Mouse (Mus musculus): ENCODE measurements around the gene Hsd17b3. TPM values are rescaled to one million over a fixed set of nuclear protein-coding genes. Genes with fewer than 3 reads are reported as not detected.

Gene Hsd17b3
- not detected in 2 replicates for polyA plus RNA-seq (2014; fragmentation: Nextera tagmentation; extraction: Ambion mirVana)

DNA sequence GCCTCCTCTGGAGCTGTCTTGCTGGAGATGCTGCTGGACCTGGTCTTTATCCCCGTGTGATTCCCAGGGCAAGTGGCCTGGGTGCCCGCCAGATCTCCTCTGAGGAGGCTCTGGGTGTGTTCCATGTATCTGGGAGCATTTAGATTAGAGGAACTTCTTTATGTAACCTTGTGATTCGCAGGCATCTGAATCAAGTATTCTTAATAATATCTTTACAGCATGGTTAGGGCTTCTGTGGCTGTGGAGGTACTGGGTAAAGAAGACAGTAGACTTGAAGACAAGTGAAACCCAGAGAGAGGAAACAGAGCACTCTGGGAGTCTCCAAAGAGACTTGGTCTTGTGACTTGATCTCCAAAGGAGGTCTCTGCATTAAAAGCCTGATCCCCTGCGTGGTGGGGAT is at the start of gene Hsd17b3:
TSS of gene Hsd17b3 (minus strand) at position 101 of the 400 bp plus-strand sequence.
- 78% methylated on average over 4 of the region's 4 CpGs for WGBS
- no peaks in the 10 kb centered on the region for H3K4me1 ChIP-seq (replicated peaks; ENCODE audit: control insufficient read depth, insufficient read depth, low read length)
- ATAC-seq (ENCODE audit: low FRiP score), result no peak

DNA sequence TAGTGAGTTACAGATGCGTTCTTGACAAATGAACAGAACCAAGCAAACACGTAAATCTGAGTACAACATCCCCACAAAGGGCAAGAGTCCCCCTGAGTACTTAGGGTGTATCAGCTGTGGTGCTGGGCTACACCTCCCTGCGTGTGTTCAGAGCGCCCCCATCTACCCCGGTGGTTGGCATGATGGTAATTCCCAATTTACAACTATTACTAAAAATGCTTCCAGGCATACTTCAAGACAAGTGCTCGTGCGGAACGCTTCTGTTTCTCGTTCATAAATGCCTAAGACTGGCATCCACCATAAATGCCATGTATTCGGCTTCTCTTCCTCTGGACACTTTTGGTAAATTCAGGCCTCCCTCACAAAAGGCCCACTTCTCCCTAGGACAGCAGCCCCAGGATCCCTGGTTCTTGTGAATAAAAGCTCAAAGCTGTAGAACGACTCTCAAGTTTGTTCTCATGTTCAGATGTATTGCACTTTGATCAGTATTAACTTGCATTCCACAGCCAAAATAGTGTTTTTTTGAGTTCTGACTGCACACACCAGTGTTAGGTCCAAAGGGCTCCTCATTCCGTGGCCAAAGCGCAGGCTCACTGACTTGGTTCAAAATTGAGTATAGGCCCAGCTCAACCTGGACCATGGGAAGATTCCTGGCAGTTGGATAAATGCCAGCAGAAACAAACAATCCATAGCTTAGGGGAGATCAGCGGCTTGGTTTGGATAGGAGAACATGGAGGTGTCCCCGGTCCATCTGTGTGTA is 40.8 kb upstream of the Hsd17b3 start:
- H3K27me3 ChIP-seq (ENCODE audit: control insufficient read depth, insufficient read depth, low read length), result no peaks in the 10 kb centered on the region

More for the DNA sequence above, at the start of gene Hsd17b3:
- Histone ChIP-seq H3K4me2 (replicated peaks) (no peak within 1 kb of the TSS), H3K27ac (no peak within 1 kb of the TSS), H3K9ac (no peak within 1 kb of the TSS), H3K27me3 (ENCODE audit: control insufficient read depth, insufficient read depth, low read length) (no peaks in the 10 kb centered on the region), H3K36me3 (replicated peaks; ENCODE audit: control insufficient read depth, insufficient read depth) (no peaks in the 10 kb centered on the region), H3K4me3 (replicated peaks; ENCODE audit: low read length) (no peak within 1 kb of the TSS), H3K9me3 (ENCODE audit: control insufficient read depth, low read length) (no peaks in the 10 kb centered on the region)
- no peak for DNase-seq (ENCODE audit: low spot score)

GRCm38 (mm10) chr13:64128858-64129615 is 40.0 kb upstream of the Hsd17b3 start, which contains the start of gene Slc35d2:
Gene Slc35d2 (minus strand): TSS chr13:64129368.
- Histone ChIP-seq H3K36me3 (replicated peaks; ENCODE audit: control insufficient read depth, insufficient read depth) (no peaks in the 10 kb centered on the region), H3K9ac (peak within 1 kb of the TSS; percentile 65), H3K27ac (no peak within 1 kb of the TSS), H3K27me3 (ENCODE audit: control insufficient read depth, insufficient read depth, low read length) (no peaks in the 10 kb centered on the region), H3K4me3 (replicated peaks; ENCODE audit: low read length) (peak within 1 kb of the TSS; percentile 48), H3K4me1 (replicated peaks; ENCODE audit: control insufficient read depth, insufficient read depth, low read length) (peaks cover 5% of the 10 kb centered on the region; the same call in 1 of the 2 replicates), H3K9me3 (ENCODE audit: control insufficient read depth, low read length) (no peaks in the 10 kb centered on the region), H3K4me2 (replicated peaks) (peak within 1 kb of the TSS; percentile 96)
- WGBS, result 10% methylated on average over 44 of the region's 44 CpGs
- ATAC-seq (ENCODE audit: low FRiP score), result peak; percentile 59; the same call in 1 of the 2 replicates
- no peak for DNase-seq (ENCODE audit: low spot score)

More for the DNA sequence above, 40.8 kb upstream of the Hsd17b3 start:
- H3K4me3 ChIP-seq (replicated peaks; ENCODE audit: low read length), result peak overlapping the region; percentile 48
- 39% methylated on average over 15 of the region's 15 CpGs for WGBS
- peak overlapping the region; percentile 96 for H3K4me2 ChIP-seq (replicated peaks)
- no peak overlapping the region for H3K27ac ChIP-seq
- DNase-seq (ENCODE audit: low spot score), result no peak
- H3K9me3 ChIP-seq (ENCODE audit: control insufficient read depth, low read length), result no peaks in the 10 kb centered on the region
- H3K36me3 ChIP-seq (replicated peaks; ENCODE audit: control insufficient read depth, insufficient read depth), result no peaks in the 10 kb centered on the region
- peaks cover 5% of the 10 kb centered on the region; the same call in 1 of the 2 replicates for H3K4me1 ChIP-seq (replicated peaks; ENCODE audit: control insufficient read depth, insufficient read depth, low read length)
- no peak for ATAC-seq (ENCODE audit: low FRiP score)
- H3K9ac ChIP-seq, result peak overlapping the region; percentile 65

GRCm38 (mm10) chr13:64126316-64126715 is 37.3 kb upstream of the Hsd17b3 start:
- Histone ChIP-seq H3K4me1 (replicated peaks; ENCODE audit: control insufficient read depth, insufficient read depth, low read length) (peaks cover 5% of the 10 kb centered on the region; the same call in 1 of the 2 replicates), H3K27me3 (ENCODE audit: control insufficient read depth, insufficient read depth, low read length) (no peaks in the 10 kb centered on the region), H3K27ac (no peak overlapping the region), H3K9me3 (ENCODE audit: control insufficient read depth, low read length) (0 out of 2 replicates have a peak, but pooled peaks cover 7% of the 10 kb centered on the region), H3K9ac (no peak overlapping the region), H3K4me3 (replicated peaks; ENCODE audit: low read length) (no peak overlapping the region), H3K4me2 (replicated peaks) (no peak overlapping the region), H3K36me3 (replicated peaks; ENCODE audit: control insufficient read depth, insufficient read depth) (no peaks in the 10 kb centered on the region)
- no peak for ATAC-seq (ENCODE audit: low FRiP score)
- no peak for DNase-seq (ENCODE audit: low spot score)
- WGBS, result 68% methylated on average over 4 of the region's 4 CpGs

DNA sequence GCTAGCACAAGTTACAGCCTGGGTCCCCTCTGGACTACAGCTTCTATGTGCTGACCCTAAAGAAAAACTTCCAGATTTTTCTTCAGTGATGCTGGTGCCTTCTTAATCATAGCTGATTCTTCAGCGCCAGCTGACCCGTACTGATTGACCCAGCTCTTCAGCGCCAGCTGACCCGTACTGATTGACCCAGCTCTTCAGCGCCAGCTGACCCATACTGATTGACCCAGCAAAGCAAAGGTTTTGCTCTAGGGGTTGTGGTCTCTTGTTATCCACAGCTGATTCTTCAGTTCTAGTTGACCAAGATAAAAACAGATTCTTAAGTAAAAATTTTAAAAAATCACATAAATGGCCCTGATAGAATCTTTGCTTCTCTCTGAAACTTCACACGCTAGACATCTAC is 35.9 kb upstream of the Hsd17b3 start:
- Histone ChIP-seq H3K27ac (no peak overlapping the region), H3K4me2 (replicated peaks) (no peak overlapping the region), H3K9me3 (ENCODE audit: control insufficient read depth, low read length) (0 out of 2 replicates have a peak, but pooled peaks cover 7% of the 10 kb centered on the region), H3K4me1 (replicated peaks; ENCODE audit: control insufficient read depth, insufficient read depth, low read length) (peaks cover 5% of the 10 kb centered on the region; the same call in 1 of the 2 replicates), H3K4me3 (replicated peaks; ENCODE audit: low read length) (no peak overlapping the region), H3K9ac (no peak overlapping the region), H3K36me3 (replicated peaks; ENCODE audit: control insufficient read depth, insufficient read depth) (no peaks in the 10 kb centered on the region), H3K27me3 (ENCODE audit: control insufficient read depth, insufficient read depth, low read length) (no peaks in the 10 kb centered on the region)
- ATAC-seq (ENCODE audit: low FRiP score) (no peak), DNase-seq (ENCODE audit: low spot score) (no peak)
- WGBS, result 90% methylated on average over 6 of the region's 6 CpGs

GRCm38 (mm10) chr13:64123491-64124188 is 34.6 kb upstream of the Hsd17b3 start:
- 30% methylated on average over 6 of the region's 6 CpGs for WGBS
- no peaks in the 10 kb centered on the region for H3K27me3 ChIP-seq (ENCODE audit: control insufficient read depth, insufficient read depth, low read length)

DNA sequence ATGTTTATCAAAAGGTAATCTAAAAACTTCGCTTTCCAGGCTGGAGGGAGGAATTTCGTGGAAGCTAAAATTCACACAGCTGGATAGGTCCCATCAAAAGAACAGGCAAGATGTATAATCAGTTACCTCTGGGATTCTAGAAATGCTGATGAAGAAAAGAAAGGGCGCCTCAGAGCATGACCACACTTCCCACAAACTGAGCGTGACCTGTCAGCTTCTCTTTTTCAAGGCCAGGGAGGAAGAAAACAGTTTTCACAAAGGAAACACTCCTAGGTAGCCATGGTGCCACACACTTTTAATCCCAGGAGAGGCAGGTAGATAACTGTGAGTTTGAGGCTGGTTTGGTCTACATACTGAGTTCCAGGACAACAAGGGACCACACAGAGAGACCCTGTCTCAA is 31.7 kb upstream of the Hsd17b3 start:
- H3K4me3 ChIP-seq (replicated peaks; ENCODE audit: low read length), result no peak overlapping the region
- no peaks in the 10 kb centered on the region for H3K4me1 ChIP-seq (replicated peaks; ENCODE audit: control insufficient read depth, insufficient read depth, low read length)
- H3K9me3 ChIP-seq (ENCODE audit: control insufficient read depth, low read length), result 0 out of 2 replicates have a peak, but pooled peaks cover 7% of the 10 kb centered on the region
- no peak for ATAC-seq (ENCODE audit: low FRiP score)
- no peaks in the 10 kb centered on the region for H3K36me3 ChIP-seq (replicated peaks; ENCODE audit: control insufficient read depth, insufficient read depth)
- WGBS, result 62% methylated on average over 4 of the region's 4 CpGs
- DNase-seq (ENCODE audit: low spot score), result no peak
- H3K4me2 ChIP-seq (replicated peaks), result no peak overlapping the region
- H3K9ac ChIP-seq, result no peak overlapping the region
- H3K27me3 ChIP-seq (ENCODE audit: control insufficient read depth, insufficient read depth, low read length), result no peaks in the 10 kb centered on the region
- no peak overlapping the region for H3K27ac ChIP-seq

More at GRCm38 (mm10) chr13:64123491-64124188, 34.6 kb upstream of the Hsd17b3 start:
- DNase-seq (ENCODE audit: low spot score) (no peak), ATAC-seq (ENCODE audit: low FRiP score) (no peak)
- Histone ChIP-seq H3K36me3 (replicated peaks; ENCODE audit: control insufficient read depth, insufficient read depth) (no peaks in the 10 kb centered on the region), H3K4me3 (replicated peaks; ENCODE audit: low read length) (no peak overlapping the region), H3K9ac (no peak overlapping the region), H3K4me1 (replicated peaks; ENCODE audit: control insufficient read depth, insufficient read depth, low read length) (no peaks in the 10 kb centered on the region), H3K27ac (no peak overlapping the region), H3K4me2 (replicated peaks) (no peak overlapping the region), H3K9me3 (ENCODE audit: control insufficient read depth, low read length) (0 out of 2 replicates have a peak, but pooled peaks cover 7% of the 10 kb centered on the region)

DNA sequence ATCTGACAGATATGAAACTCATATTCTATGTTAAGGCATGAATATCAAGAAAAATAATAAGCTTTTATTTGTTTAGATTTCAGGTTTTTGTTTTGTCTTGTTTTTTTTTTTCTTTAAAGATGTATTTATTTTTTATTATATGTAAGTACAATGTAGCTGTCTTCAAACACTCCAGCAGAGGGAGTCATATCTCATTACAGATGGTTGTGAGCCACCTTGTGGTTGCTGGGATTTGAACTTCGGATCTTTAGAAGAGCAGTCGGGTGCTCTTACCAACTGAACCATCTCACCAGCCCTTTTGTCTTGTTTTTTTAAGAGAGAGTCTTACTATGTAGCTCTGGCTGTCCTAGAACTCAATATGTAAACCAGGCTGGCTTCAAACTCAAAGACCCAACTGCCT is 28.4 kb upstream of the Hsd17b3 start:
- ATAC-seq (ENCODE audit: low FRiP score) (no peak), DNase-seq (ENCODE audit: low spot score) (no peak)
- no peaks in the 10 kb centered on the region for H3K4me1 ChIP-seq (replicated peaks; ENCODE audit: control insufficient read depth, insufficient read depth, low read length)
- no peaks in the 10 kb centered on the region for H3K27me3 ChIP-seq (ENCODE audit: control insufficient read depth, insufficient read depth, low read length)
- no peak overlapping the region for H3K4me3 ChIP-seq (replicated peaks; ENCODE audit: low read length)
- H3K36me3 ChIP-seq (replicated peaks; ENCODE audit: control insufficient read depth, insufficient read depth), result no peaks in the 10 kb centered on the region
- H3K9ac ChIP-seq, result no peak overlapping the region
- 58% methylated on average over 2 of the region's 2 CpGs for WGBS
- no peak overlapping the region for H3K4me2 ChIP-seq (replicated peaks)
- no peaks in the 10 kb centered on the region for H3K9me3 ChIP-seq (ENCODE audit: control insufficient read depth, low read length)
- H3K27ac ChIP-seq, result no peak overlapping the region

All from hindbrain, embryonic 14.5 days (tissue).